Mouse (Mus musculus) bone marrow macrophage, adult 2 months (primary cell): Measurements from ENCODE around the gene Ccdc92b. TPM values are rescaled to one million over a fixed set of nuclear protein-coding genes. Genes with fewer than 3 reads are reported as not detected.

Experiments used
- H3K27ac ChIP-seq: 2 replicates; pipeline ENCODE4 v1.5.1; 2012; ENCODE audit warnings: low read depth, low read length; ENCODE audit not compliant: insufficient read depth
- H3K4me1 ChIP-seq: 2 replicates; pipeline ENCODE4 v1.6.1; 2012; ENCODE audit warnings: low read length; ENCODE audit not compliant: control insufficient read depth, insufficient read depth
- H3K4me3 ChIP-seq: 2 replicates; pipeline ENCODE4 v1.5.1; 2012; ENCODE audit warnings: mild to moderate bottlenecking, low read length, moderate library complexity; ENCODE audit not compliant: insufficient read depth
- CTCF ChIP-seq: IDR thresholded peaks from 2 replicates; pipeline ENCODE4 v1.5.1; 2012; ENCODE audit warnings: low read depth, mild to moderate bottlenecking, low read length, moderate library complexity
- POLR2A ChIP-seq: IDR thresholded peaks from 2 replicates; pipeline ENCODE4 v1.6.1; 2012; ENCODE audit warnings: mild to moderate bottlenecking, low read depth, low read length, borderline replicate concordance
- polyA plus RNA-seq: library from polyadenylated mRNA; stranded (reverse); fragments of >200 nt; gene quantifications from 2 replicates; pipeline ENCODE4 v1.2.4, GENCODE M21; 2012; ENCODE audit not compliant: missing spikeins, insufficient read depth, insufficient read length

The Ccdc92b gene
- polyA plus RNA-seq, 1 experiment, result 0.50 TPM

DNA sequence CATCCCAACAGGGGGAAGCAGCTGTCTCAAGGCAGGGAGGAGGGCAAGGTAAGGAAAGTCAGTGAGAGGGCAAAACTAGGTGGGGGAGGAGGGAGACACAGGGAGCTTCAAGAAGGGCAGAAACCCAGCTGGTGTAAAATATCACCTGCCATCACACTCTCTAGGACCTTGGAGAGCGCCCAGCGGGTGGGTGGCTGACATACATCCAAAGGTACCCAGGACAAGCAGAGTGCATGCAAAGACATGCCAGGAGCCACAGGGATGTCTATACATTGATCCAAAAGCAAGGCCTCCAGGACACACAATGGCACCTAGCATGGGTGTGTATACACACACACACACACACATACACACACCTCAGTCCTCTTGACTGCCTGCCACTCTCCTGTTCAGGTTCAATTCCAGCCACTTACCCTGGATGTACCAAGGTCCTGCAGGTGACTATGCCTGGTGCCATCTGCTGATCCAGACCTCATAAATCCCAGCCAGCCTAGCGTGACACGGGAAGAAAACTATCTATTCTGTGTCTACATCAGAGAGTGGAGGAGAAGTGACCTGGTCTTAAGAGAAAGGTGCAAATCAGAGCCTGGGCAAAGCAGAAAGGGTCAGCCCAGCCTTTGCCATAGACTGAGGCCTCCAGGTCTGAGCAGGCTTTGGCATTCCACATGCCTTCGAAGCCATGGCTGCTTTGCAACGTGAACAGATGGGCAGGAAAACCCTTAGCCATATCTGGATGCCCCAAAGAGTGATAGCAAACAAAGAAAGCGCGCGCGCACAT lies 34.3 kb upstream of the Ccdc92b start:
- no peak overlapping the region for H3K27ac ChIP-seq
- H3K4me1 ChIP-seq, result no peaks in the 10 kb centered on the region
- TF ChIP-seq CTCF (no peak), POLR2A (no peak)
- no peak overlapping the region for H3K4me3 ChIP-seq

DNA sequence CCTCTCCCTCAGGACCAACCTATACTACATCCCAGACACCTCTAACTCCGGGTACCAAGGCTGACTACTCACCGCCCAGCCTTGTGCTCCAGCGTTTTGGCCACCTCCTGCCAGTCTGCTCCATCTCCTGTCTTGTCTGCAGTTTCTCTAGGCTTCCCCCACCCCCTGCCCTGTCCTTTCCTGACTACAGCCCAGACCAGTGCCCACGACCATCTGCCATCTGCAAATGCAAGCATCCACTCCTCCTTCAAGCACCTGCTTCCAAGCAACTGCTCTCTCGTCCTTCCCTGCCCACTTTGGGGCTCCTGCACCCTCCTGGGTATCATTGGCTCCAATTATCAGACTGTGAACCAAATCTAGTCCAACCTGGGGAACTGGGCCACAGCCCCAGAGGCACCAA lies 33.0 kb upstream of the Ccdc92b start:
- TF ChIP-seq POLR2A, result no peak
- no peak for TF ChIP-seq CTCF
- H3K27ac ChIP-seq, result no peak overlapping the region
- no peaks in the 10 kb centered on the region for H3K4me1 ChIP-seq
- H3K4me3 ChIP-seq, result no peak overlapping the region

DNA sequence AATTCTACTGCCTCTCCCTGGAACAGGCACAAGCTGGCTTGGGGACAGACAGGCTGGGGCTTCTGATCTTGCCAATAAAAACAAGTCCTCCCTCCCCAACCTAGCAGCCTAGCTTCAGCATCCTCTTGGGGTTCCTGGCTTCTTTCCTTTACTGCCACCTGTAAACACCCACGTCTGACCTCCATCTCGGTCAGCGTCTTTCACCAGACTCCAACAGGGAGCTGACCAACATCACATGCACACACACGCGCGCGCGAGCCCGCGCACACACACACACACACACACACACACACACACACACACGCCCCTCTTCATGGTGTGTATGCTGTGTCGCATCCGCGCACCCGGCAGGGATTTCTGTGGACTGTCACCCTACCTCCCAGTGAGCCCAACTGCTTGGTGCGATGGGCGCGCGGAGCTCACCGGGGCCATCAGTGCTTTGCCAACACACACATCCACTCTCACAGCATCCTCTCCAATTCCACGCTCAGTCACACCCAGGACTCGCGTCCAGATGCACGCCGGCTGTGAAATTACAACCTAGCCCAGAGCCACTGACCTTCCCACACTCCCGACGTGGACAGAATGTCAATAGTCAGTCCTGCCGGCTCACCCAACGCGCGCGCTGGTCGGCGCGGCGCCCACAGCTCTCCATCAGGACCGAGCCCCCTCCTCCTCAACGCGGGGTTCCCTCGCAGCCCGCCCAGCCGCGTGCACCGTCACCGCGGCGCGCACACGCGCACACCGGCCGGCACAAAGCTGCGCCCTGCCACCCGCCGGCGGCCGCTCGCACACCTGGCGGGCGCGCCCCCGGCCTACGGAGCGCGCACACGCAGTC lies 29.8 kb upstream of the Ccdc92b start:
- no peaks in the 10 kb centered on the region for H3K4me1 ChIP-seq
- no peak overlapping the region for H3K4me3 ChIP-seq
- TF ChIP-seq POLR2A (no peak), CTCF (no peak)
- H3K27ac ChIP-seq, result no peak overlapping the region

DNA sequence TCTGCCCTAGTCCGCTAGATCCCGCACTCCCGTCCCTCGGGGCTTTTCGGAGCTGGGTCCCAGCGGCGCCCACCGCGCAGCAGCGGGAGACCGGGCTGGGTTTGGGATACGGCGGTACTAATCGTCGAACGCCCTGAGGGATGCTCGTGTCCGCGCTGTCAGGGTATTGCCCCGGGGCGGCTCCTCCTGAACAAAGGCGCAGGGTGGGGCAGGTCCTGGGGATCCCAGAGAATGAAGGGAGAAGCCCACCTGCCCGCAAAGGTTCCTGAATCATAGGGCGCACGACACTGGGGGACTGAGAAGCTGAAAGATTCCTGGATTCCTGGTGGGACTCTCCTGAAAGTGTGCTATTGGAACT lies 29.2 kb upstream of the Ccdc92b start:
- no peak overlapping the region for H3K27ac ChIP-seq
- no peak for TF ChIP-seq CTCF
- no peak for TF ChIP-seq POLR2A
- no peak overlapping the region for H3K4me3 ChIP-seq
- no peaks in the 10 kb centered on the region for H3K4me1 ChIP-seq

DNA sequence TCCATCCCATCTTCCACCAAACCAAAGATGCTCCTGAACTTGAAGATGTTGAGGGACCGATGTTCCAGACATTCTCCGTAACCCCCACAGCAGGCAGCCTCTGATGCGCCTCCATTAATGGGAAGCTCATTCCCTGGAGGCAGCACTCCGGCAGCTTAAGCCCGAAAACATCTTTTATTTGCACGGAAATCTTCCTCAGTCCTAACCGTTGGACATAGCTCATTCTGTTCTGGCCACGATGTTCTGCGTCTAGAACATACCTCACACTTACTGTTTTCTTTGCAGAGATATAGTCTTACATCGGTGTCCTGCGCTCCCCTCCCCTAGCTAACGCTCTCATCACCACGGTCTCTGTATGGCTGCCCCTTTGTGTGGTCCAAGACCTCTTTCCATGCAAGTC lies 28.7 kb upstream of the Ccdc92b start:
- H3K27ac ChIP-seq, result no peak overlapping the region
- H3K4me3 ChIP-seq, result no peak overlapping the region
- no peaks in the 10 kb centered on the region for H3K4me1 ChIP-seq
- TF ChIP-seq POLR2A (no peak), CTCF (no peak)

DNA sequence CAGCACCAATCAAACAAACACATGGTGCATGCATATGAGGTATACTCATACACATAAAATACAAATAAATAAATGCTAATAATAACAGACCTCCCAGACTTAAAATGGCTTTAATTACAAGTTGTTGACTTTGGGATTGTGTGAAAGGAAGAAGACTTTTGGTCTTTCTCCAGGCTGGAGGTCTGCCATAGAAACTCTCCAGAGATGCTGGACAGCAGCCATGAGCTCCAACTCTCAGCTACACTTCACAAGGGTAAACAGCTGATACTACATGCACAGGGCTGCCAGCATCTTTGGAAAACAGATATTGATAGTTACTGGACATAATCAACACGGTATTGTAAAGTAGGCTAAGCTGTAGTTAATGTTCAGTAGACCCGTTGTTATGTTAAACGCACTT lies 27.2 kb upstream of the Ccdc92b start:
- no peaks in the 10 kb centered on the region for H3K4me1 ChIP-seq
- no peak for TF ChIP-seq CTCF
- no peak for TF ChIP-seq POLR2A
- H3K27ac ChIP-seq, result no peak overlapping the region
- H3K4me3 ChIP-seq, result no peak overlapping the region

DNA sequence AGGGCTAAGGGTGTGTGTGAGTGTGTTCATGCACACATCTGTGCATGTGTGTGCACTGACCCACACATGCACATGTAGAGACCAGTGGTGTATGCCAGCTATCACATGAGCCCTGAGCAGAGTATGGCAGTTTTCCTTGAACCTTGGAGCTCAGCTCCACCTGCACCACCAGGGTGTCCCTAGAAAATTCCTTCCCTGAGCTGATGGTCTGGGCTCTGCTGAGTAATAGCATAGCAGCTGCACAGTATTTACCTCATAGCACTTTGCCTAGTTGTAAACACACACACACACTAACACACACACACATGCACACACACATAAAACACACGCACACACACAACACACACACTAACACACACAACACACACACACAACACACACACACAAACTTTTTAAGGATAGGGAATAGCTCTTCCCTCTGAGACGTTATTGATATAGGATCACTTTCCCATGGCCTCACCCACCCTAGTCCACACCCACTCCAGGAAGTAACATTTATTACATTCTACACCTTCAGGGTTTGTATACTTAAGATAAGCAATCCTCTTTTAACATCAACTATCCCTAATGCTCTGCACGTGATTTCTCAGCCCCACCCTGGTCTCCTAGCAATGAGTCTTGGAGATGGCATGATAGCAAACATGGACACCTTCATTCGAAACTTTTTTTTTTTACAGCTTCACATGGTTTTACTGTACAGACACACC lies 22.0 kb upstream of the Ccdc92b start:
- Histone ChIP-seq H3K4me1 (no peaks in the 10 kb centered on the region), H3K27ac (no peak overlapping the region), H3K4me3 (no peak overlapping the region)
- TF ChIP-seq CTCF, result no peak
- TF ChIP-seq POLR2A, result no peak

DNA sequence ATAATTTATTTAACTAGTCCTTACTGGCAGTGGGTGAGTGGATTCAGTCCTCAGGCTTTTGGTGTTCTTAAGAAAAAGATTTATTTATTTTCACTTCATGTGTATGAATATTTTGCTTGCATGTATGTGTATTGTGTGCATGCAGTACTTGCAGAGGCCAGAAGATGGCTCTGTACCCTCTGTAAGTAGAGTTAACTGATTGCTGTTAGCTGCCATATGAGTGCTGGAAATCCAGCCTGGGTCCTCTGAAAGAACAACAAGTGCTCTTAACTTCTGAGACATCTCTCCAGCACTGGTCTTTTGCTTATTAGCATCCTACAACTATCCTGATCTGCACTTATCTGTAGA lies 21.4 kb upstream of the Ccdc92b start:
- no peak overlapping the region for H3K27ac ChIP-seq
- TF ChIP-seq CTCF (no peak), POLR2A (no peak)
- H3K4me3 ChIP-seq, result no peak overlapping the region
- H3K4me1 ChIP-seq, result no peaks in the 10 kb centered on the region

DNA sequence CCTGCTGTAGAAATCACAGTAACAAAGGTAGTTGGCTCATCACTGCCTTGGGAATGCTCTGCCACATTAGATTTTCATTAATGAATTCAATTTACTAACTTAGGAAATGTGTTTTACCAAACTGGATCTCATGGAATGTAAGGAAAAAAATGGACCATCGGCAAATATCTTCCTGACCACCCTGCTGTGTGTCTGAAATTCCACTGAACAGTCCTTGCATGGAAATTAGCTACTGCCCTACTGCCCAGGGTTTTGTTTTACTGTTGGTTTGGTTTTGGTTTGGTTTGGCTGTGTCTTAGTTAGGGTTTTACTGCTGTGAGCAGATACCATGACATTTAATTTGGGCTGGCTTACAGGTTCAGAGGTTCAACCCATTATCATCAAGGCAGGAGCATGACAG lies 17.1 kb upstream of the Ccdc92b start:
- Histone ChIP-seq H3K27ac (no peak overlapping the region), H3K4me3 (no peak overlapping the region)
- TF ChIP-seq CTCF, result no peak
- TF ChIP-seq POLR2A, result no peak

DNA sequence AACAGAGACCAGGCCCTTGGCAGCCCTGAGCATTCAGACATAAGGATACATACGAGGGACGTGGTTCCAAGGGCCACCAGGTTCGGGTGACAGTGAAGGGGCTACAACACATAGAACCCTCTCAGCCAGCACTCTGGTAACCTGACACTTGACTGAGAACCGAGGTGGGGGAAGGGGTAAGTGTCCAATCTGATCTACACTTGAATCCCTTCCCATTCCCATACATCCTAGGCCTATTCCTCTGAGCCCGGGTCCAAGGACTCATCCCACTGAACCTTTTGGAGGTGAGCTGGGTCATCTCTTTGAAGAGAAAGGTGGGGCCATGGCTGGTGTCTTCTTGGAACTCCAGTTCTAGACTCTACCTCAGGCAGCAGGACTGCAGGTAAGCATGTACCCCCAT lies 9.3 kb upstream of the Ccdc92b start:
- H3K4me1 ChIP-seq, result no peaks in the 10 kb centered on the region
- no peak overlapping the region for H3K4me3 ChIP-seq
- TF ChIP-seq CTCF, result no peak
- TF ChIP-seq POLR2A, result no peak
- H3K27ac ChIP-seq, result no peak overlapping the region

More for the DNA sequence above, 17.1 kb upstream of the Ccdc92b start:
- H3K4me1 ChIP-seq, result no peaks in the 10 kb centered on the region
